Mouse (Mus musculus): ENCODE data around the gene Map2k1.
"Not testable (repeated sequence)": the region's sequence is repeated elsewhere in the genome, so short reads cannot be mapped to it uniquely, and the experiment has no call there.

Gene Map2k1

GRCm38 (mm10) chr9:64214452-64214851 is 39.0 kb downstream of the Map2k1 start:
- no peak for DNase-seq (ENCODE audit: extremely low spot score, low spot score)

GRCm38 (mm10) chr9:64207509-64208084 is 45.8 kb downstream of the Map2k1 start:
- no peak for DNase-seq (ENCODE audit: extremely low spot score, low spot score)

- no peak for DNase-seq (ENCODE audit: extremely low spot score, low spot score)
These were observed 50.6 kb downstream of the Map2k1 start for GRCm38 (mm10) chr9:64202866-64203265.

- DNase-seq (ENCODE audit: extremely low spot score, low spot score), result no peak
These were observed 51.1 kb downstream of the Map2k1 start for GRCm38 (mm10) chr9:64202331-64202730.

- no peak for DNase-seq (ENCODE audit: extremely low spot score, low spot score)
These were observed 53.5 kb downstream of the Map2k1 start for GRCm38 (mm10) chr9:64199897-64200296.

GRCm38 (mm10) chr9:64198763-64199418 is 54.5 kb downstream of the Map2k1 start:
- not testable (repeated sequence) for DNase-seq (ENCODE audit: extremely low spot score, low spot score)

- DNase-seq (ENCODE audit: extremely low spot score, low spot score), result no peak
These were observed 55.2 kb downstream of the Map2k1 start for GRCm38 (mm10) chr9:64198068-64198762.

- no peak for DNase-seq (ENCODE audit: extremely low spot score, low spot score)
These were observed 55.9 kb downstream of the Map2k1 start for GRCm38 (mm10) chr9:64197524-64197923.

GRCm38 (mm10) chr9:64195554-64195953 is 57.9 kb downstream of the Map2k1 start:
- no peak for DNase-seq (ENCODE audit: extremely low spot score, low spot score)

- DNase-seq (ENCODE audit: extremely low spot score, low spot score), result no peak
These were observed 59.6 kb downstream of the Map2k1 start for GRCm38 (mm10) chr9:64193879-64194278.

GRCm38 (mm10) chr9:64184166-64184840 is 69.1 kb downstream of the Map2k1 start:
- no peak for DNase-seq (ENCODE audit: extremely low spot score, low spot score)

GRCm38 (mm10) chr9:64183295-64183694 is 70.1 kb downstream of the Map2k1 start:
- DNase-seq (ENCODE audit: extremely low spot score, low spot score), result not testable (repeated sequence)

GRCm38 (mm10) chr9:64178974-64179646 is 74.3 kb downstream of the Map2k1 start, which contains the start of gene Snapc5:
Gene Snapc5, plus strand, starts transcription at chr9:64179274.
- DNase-seq (ENCODE audit: extremely low spot score, low spot score), result peak; percentile 94

GRCm38 (mm10) chr9:64178610-64178973 is 74.8 kb downstream of the Map2k1 start:
- no peak for DNase-seq (ENCODE audit: extremely low spot score, low spot score)

- DNase-seq (ENCODE audit: extremely low spot score, low spot score), result no peak
These were observed 78.1 kb downstream of the Map2k1 start for GRCm38 (mm10) chr9:64175378-64175777.

GRCm38 (mm10) chr9:64174766-64175165 is 78.7 kb downstream of the Map2k1 start:
- DNase-seq (ENCODE audit: extremely low spot score, low spot score), result no peak

- no peak for DNase-seq (ENCODE audit: extremely low spot score, low spot score)
These were observed 79.1 kb downstream of the Map2k1 start for GRCm38 (mm10) chr9:64174341-64174740.

GRCm38 (mm10) chr9:64173666-64174220 is 79.7 kb downstream of the Map2k1 start:
- no peak for DNase-seq (ENCODE audit: extremely low spot score, low spot score)

GRCm38 (mm10) chr9:64172816-64173665 is 80.4 kb downstream of the Map2k1 start, which contains the start of the genes Zwilch and Rpl4:
Gene Zwilch, minus strand, starts transcription at chr9:64173104.
Gene Rpl4, plus strand, starts transcription at chr9:64173375.
- peak; percentile 84 for DNase-seq (ENCODE audit: extremely low spot score, low spot score)

Data from neural tube, embryonic 10.5 days (tissue).